Mouse (Mus musculus): Measurements from ENCODE around the gene Dgki. TPM values are rescaled to one million over a fixed set of nuclear protein-coding genes. Genes with fewer than 3 reads are reported as not detected.

Gene Dgki
- polyA plus RNA-seq (2017; shearing (Covaris generic)): 0.96 TPM

GRCm38 (mm10) chr6:37299562-37300390 lies at the start of gene Dgki:
Dgki (minus strand) TSS chr6:37300184.

GRCm38 (mm10) chr6:36809747-36810285 lies 490.2 kb downstream of the Dgki start, which contains the start of gene Ptn:
Ptn (minus strand) TSS chr6:36810220.

Other genes with a start within 250 kb of the Dgki start
- 15.1 TPM for gene Creb3l2, start 142.0 kb upstream of the Dgki start, polyA plus RNA-seq (2017; shearing (Covaris generic))
- gene Akr1d1, start 230.0 kb upstream of the Dgki start, polyA plus RNA-seq (2017; shearing (Covaris generic)): not detected

All from effector memory CD4-positive, alpha-beta T cell, adult 7 months (primary cell).